Mouse (Mus musculus) ovary, postnatal 14 days (tissue): ENCODE data around the gene Tob2.
A peak's percentile ranks its signal among the peaks of the same experiment; 100 is the strongest.

ENCODE experiments used
- DNase-seq: peaks from one replicate; pipeline ENCODE4 v3.0.0; 2022; ENCODE audit warnings: low spot score

The Tob2 gene

DNA sequence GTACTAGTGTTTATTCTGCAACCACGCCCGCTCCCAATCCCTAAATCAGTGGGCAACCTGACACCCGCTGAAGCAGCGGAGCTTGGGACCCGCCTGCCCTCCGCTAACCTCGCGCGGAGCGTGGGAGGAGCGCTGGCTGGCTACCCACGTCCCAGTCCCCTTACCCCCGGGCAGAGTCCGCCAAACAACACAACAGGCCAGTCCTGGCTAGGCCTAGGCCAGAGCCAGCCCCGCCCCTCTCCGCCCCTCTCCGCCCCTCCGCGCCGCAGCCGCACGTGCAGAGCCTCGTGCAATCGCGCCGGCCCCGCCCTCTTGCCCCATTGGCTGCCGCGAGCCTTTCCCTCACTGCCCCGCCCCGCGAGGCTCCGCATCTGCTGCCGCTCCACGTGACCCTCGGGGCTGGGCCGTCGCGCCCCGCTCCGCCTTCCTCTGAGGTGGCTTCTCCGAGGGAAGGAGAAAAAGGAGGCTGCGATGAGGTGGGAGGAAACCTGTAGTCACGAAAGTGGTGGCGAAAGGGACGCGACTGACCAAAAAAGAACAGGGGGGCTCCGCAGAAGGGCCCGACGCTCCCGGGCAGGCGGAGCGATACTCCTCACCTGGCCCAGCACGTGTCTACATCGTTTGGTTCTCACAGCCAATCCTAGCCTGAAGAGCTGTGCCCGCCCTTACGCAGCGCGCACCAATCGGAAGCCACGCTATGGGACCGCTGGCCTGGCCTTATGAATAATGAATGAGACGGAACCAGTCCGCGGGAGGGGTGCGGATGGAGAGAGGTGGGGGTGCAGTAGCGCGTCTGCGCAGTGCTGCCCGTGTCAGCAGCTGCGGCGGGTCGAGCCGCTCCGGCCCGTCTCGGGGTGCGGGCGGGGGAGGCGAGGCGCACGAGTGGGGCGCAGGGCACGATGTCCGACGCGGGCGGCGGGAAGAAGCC lies 47.7 kb downstream of the Tob2 start:
- peak; percentile 97 for DNase-seq

DNA sequence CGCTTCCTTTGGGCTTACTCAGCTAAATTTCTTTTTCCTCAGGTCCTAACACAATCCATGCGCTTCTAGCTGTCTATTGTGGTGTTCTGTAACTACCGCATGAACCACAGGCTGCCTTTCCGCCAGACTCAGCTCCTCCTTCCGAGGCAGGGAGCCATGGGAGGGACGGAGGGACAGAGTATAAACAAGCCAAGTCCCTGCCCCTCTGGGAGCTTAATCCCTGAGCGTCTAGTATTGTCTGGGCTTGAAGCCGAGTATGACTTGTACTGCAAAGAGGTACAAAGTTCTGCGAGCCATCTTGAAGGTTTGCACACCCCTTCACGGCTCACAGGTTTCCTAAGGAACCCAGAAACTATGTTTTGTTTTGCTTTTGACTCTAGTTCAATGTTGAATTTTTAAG lies 48.4 kb downstream of the Tob2 start:
- DNase-seq: peak; percentile 85

DNA sequence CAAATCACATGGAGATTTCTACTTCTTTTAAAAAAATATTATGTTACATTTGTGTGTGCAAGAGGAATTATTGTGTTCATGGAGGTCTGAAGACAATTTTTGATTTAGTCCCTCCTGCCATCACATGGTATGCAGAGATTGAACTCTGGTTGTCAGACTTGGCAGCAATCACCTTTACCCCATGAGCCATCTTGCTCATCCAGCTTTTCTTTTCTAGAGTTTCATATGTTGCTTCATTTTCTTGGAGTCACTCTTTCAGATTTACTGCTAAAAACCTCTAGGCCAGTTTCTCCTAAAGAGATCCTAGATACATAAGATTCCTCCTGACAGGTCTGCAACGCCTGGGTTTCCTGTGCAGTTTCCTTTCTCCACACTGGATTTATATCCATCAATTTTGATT lies 49.0 kb downstream of the Tob2 start:
- DNase-seq: no peak

DNA sequence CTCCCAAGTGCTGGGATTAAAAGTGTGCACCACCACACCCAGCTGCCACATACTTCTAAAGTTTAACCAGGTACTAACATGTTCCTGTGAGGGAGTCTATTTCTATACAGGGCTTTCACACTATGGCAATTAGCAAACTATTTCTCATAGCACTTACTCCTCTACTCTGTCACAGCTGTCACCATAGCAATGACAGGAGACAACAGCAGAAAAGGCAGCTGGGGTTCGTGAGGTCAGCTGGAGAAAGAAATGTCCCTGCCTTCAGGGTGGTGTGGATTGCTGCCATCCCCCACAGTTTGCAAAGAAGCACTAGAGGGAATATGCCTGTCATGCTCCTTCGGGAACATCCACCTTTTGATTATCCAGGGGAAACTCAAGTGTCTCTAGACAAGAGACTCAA lies 49.8 kb downstream of the Tob2 start:
- no peak for DNase-seq

DNA sequence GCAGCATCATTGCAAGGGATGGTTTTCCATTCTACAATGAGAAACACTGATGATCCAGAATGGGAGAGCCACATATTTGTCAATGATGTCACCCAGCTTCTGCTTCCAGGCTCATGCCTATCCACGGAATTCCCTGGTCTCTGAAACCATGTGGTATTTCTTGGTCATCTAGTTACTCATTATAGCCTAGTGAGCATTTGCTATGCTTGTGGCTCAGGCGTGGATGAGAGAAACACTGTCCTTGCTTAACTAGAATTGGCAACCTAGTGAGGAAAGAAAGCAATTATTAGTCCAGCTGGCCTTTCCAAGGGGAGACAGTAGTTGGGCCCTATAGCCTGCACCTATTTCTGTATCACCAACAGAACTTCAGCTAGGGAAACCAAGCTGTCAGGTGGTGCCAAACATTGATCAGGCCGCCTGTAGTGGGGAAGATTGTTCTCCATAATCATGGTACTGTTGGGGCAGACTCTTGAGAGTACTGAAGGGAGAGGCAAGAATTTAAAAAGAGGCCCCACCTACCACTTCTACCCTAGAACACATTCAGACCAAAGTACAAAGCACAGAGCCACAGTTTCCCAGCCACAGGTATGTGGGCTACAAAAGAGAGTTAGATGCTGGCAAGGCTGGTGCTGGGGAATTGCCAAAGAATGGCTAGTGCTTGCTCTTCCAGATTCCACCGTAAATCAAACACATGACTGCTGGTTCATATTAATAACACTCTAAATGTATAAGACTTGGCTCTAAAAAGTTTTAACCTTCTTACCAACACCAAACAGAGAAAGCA lies 51.8 kb downstream of the Tob2 start:
- DNase-seq: no peak

DNA sequence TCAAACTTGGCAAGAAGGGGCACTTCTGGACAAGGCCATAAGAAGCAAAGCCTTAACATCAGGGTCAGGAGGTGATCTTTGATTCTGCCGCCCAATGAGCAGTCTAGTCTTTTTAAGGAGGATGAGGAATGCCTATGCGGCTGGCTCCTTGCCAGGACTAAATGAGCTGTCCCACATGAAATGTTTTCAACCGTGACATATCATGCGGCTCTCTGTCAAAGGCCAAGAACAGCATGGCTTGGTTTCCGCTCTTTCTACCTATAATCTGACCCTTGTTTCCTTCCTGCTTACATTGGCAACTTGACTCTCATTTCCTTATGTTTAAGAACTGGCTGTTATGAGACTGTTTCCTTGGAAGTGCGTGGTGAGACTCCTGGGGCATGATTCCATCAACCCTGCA lies 53.0 kb downstream of the Tob2 start:
- no peak for DNase-seq

DNA sequence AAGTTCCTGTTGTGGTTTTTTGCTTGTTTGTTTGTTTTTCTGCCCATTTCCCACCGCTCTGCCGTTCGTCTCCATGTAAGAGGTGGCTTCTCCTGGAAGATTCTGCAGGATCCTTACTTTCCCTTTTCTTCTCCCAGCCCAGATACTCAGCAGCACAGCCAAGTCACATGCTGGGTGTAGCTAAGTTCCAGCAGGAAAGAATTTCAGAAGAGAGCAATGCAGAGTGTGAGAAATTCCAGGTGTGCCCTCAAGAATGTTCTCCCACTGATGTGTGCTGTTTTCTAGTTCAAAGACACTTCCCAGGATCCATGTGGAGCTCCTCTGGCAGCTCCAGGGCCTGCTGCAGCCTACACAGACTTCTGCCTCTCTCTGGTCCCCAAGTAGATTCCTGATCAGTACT lies 53.7 kb downstream of the Tob2 start:
- no peak for DNase-seq

DNA sequence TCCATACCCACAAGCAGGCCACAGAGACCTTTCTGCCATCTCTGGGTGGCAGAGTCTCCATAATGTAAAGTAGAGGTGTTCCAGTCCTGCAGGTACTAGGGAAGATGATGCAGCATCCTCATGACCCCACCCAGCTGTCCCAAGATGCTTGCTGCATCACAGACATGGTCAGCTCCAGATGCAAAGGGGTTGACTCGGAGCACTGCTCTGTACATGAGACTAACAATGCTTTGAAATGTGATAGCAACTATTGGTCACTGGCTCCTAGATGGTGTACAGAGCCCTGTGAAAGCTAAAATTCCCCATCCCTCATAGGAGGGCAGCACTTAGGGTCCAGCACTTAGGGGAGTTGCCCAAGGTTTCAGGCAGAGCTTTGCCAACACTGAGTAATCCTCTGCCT lies 54.4 kb downstream of the Tob2 start:
- DNase-seq: no peak

DNA sequence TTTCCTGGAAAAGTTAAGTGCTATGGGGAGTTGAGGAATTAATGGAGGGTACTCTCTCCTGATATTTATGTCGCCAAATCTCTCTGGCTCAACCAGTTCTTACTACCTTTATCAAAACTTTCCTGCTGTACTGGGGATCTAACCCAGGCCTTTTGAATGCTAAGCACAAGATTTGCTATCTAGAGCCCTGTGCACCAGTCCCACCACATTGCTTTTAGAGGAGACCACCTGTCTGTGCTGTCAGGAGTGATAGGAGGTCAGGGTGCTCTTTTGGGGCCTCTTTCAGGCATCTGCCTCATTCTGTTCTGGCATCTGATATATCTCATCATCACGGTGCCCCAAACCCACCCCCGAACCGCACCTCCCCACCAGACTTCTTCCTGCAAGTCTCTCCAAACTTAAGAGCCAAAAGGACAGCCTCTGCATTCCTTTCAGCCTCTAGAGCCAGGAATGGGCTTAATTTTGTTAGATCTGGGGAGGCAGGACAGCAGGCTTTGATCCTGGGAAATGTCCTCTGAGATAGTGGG lies 55.1 kb downstream of the Tob2 start:
- no peak for DNase-seq

DNA sequence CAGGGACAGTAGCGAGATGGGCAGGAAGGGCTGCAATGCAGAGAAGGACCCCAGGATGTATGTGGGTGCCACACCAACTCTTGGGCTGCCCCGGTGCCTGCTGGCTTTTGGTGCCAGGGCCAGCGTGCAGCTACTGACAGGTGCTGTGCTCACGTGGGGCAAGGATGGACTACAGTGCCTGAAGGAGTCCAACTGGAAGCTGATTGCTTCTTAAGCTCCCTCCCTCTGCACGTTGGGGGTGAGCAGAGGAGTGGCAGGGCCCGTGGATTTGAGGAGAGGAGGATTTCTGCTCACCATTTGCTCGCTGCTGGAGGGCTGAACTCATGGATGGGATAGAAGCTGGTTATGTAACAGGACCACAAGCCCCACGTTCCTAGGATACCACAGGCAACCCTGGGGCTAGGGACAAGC lies 55.6 kb downstream of the Tob2 start:
- no peak for DNase-seq

DNA sequence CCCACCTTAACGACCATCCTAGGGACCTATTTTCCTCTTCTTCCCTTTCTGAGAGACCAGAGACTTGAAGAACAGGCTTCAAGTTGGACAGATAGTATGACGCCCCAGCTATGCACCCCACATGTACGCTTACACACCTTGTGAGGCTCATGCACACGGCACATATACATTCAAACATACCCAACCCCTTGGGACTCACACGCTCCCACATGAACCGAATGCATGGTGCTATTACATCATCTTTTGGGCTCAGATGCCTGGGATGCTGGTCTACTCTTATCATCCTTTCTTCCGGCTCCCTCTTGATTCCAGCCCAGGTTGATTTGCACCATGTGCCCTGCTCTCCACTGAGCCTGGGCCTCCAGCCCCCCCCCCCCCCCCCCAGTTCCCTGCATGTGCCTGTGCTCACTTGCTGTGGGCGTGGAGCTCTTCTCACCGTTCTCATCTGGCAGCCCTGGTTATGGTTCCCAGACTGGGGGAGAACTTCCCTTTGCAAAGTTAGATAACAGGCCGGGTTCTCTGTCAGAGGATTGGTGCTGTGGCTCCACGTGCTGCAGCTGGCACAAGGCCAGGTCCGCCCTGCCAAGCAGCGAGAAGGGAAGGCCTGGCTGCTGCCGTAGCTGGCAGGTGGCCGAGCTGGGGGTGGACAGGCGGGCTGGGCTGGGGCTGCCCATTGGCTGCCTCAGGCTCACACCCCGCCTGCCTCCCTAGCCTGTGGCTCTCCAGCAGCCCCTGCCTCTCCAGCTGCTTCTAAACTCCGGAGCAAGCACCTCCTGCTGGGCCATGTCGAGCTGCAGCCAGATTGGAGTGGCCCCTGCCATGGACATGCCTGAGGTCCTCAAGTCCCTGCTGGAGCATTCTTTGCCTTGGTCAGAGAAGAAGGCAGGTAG lies 56.4 kb downstream of the Tob2 start, which contains the start of gene Tef:
Gene Tef, plus strand, starts transcription at position 421 of the 890 bp plus-strand sequence.
- DNase-seq: peak; percentile 100

DNA sequence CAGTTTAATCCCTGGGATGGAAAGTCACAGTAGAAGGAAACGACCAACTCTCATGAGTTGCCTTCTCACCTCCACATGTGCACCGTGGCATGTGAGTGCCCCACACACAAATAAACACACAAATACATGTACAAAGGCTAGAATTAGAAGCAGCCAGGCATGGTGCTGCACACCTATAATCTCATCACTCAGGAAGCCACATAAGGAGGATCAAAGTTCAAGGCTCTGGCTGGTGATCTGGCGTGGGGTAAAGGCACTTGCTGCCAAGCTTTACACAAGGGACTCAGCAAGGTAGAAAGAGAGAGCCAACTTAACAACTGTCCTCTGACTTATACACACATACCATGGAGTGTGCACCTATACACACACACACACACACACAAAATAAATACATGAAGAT lies 58.2 kb downstream of the Tob2 start:
- no peak for DNase-seq

DNA sequence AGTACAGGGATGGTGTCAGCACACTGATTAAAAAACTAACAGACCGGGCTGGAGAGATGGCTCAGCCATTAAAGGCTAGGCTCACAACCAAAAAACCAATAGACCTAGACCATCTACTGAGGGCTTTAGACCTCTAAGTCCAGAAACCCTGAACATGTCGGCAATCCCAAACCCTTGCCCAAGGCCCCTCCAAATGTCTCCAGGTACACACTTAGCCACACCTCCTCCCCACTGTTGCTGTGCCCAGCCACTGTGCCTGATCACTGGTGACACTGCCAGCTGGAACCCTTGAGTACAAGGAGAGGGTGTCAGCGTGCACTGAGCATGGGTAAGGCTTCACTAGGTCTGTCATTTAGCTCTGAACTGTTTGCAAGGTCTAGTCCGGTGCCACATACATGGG lies 60.2 kb downstream of the Tob2 start:
- DNase-seq: no peak
